Mouse (Mus musculus) lung, adult 2 months (tissue): Measurements from ENCODE around the gene Dnal4.

ENCODE experiments used
- CTCF ChIP-seq: fragments of 200-500 bp; IDR thresholded peaks from 2 replicates; pipeline ENCODE4 v1.5.1; 2011; ENCODE audit warnings: mild to moderate bottlenecking, low read length, control low read depth; ENCODE audit not compliant: insufficient read depth
- POLR2A ChIP-seq: fragments of 200-500 bp; IDR thresholded peaks from 2 replicates; pipeline ENCODE4 v1.6.1; 2011; ENCODE audit warnings: low read depth, mild to moderate bottlenecking, control low read depth, low read length, borderline replicate concordance; ENCODE audit errors: extremely low read depth

- TF ChIP-seq CTCF: no peak
- no peak for TF ChIP-seq POLR2A
Observed at GRCm38 (mm10) chr15:79791502-79791901, 13.9 kb upstream of the Dnal4 start.
